Mouse (Mus musculus): ENCODE measurements at regions not wholly inside any gene's neighbourhood (a gene's known extent, or its start where the extent isn't known, plus 50 kb on each side); places are given as distances from the start of the nearest gene placed in this dataset.

DNA sequence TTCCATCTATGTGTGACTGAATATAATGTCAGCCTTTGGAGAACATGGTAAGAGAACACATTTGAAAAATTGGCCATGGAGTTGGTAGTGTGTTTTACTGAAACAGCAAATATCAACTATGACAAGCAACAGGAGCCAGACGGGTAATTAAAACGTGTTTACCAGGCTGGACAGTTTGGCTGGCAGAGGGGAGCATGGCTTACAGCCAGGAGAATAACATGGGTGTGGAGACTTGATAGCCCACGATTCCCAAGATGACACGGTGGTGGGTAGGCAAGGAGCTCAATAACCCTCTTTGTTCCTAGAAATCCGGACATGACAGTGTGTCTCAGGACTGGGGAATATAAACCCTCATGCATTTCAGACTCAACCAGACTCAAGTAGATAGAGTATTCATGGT, 185.2 kb downstream of the Cyp26b1 start:
- TF ChIP-seq TAL1 (IDR thresholded peaks at IDR 0.05; ENCODE audit: low read length) (no peak), GATA1 (IDR thresholded peaks at IDR 0.05; ENCODE audit: low read length) (no peak)
- no peaks in the 10 kb centered on the region; the same call in 1 of the 2 replicates for H3K27me3 ChIP-seq (ENCODE audit: control insufficient read depth)
- no peaks in the 10 kb centered on the region for H3K9me3 ChIP-seq (ENCODE audit: control insufficient read depth, low read length)
- no peaks in the 10 kb centered on the region for H3K4me1 ChIP-seq (ENCODE audit: control insufficient read depth)
- no peak overlapping the region for H3K4me3 ChIP-seq (replicated peaks)
- H3K36me3 ChIP-seq (ENCODE audit: control insufficient read depth): no peaks in the 10 kb centered on the region

- TF ChIP-seq GATA1 (IDR thresholded peaks at IDR 0.05; ENCODE audit: low read length) (no peak), TAL1 (IDR thresholded peaks at IDR 0.05; ENCODE audit: low read length) (no peak)
- H3K27me3 ChIP-seq (ENCODE audit: control insufficient read depth): no peaks in the 10 kb centered on the region; the same call in 1 of the 2 replicates
- no peak overlapping the region for H3K4me3 ChIP-seq (replicated peaks)
- no peaks in the 10 kb centered on the region for H3K4me1 ChIP-seq (ENCODE audit: control insufficient read depth)
- H3K9me3 ChIP-seq (ENCODE audit: control insufficient read depth, low read length): no peaks in the 10 kb centered on the region
- H3K36me3 ChIP-seq (ENCODE audit: control insufficient read depth): no peaks in the 10 kb centered on the region
Measured at GRCm38 (mm10) chr6:84407773-84408172, 185.9 kb downstream of the Cyp26b1 start.

GRCm38 (mm10) chr6:84404695-84405094, 189.0 kb downstream of the Cyp26b1 start:
- H3K36me3 ChIP-seq (ENCODE audit: control insufficient read depth): no peaks in the 10 kb centered on the region
- no peaks in the 10 kb centered on the region for H3K4me1 ChIP-seq (ENCODE audit: control insufficient read depth)
- TF ChIP-seq TAL1 (IDR thresholded peaks at IDR 0.05; ENCODE audit: low read length) (no peak), GATA1 (IDR thresholded peaks at IDR 0.05; ENCODE audit: low read length) (no peak)
- no peaks in the 10 kb centered on the region for H3K9me3 ChIP-seq (ENCODE audit: control insufficient read depth, low read length)
- H3K27me3 ChIP-seq (ENCODE audit: control insufficient read depth): no peaks in the 10 kb centered on the region; the same call in 1 of the 2 replicates
- H3K4me3 ChIP-seq (replicated peaks): no peak overlapping the region

DNA sequence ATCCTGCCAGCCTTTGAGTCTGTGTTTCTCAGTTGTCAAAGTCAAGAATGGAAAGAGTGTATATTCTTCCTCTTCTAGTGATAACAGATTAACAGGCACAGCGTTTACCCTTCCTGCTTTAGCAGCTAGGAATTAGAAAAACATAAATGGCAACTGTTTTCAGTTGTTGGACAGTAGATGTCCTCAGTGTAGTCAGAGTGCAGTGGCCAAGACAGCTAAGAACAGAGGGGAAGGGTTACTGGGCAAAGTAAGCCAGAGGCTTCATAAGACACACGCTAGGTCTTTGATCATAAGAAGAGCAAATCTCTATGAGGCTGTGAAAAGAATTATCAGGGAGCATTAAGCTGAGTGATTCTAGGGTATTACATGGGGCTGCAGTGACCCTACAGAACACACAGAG, 191.3 kb downstream of the Cyp26b1 start:
- TF ChIP-seq TAL1 (IDR thresholded peaks at IDR 0.05; ENCODE audit: low read length) (no peak), GATA1 (IDR thresholded peaks at IDR 0.05; ENCODE audit: low read length) (no peak)
- H3K9me3 ChIP-seq (ENCODE audit: control insufficient read depth, low read length): no peaks in the 10 kb centered on the region
- no peaks in the 10 kb centered on the region for H3K4me1 ChIP-seq (ENCODE audit: control insufficient read depth)
- H3K27me3 ChIP-seq (ENCODE audit: control insufficient read depth): no peaks in the 10 kb centered on the region; the same call in 1 of the 2 replicates
- no peaks in the 10 kb centered on the region for H3K36me3 ChIP-seq (ENCODE audit: control insufficient read depth)
- no peak overlapping the region for H3K4me3 ChIP-seq (replicated peaks)

DNA sequence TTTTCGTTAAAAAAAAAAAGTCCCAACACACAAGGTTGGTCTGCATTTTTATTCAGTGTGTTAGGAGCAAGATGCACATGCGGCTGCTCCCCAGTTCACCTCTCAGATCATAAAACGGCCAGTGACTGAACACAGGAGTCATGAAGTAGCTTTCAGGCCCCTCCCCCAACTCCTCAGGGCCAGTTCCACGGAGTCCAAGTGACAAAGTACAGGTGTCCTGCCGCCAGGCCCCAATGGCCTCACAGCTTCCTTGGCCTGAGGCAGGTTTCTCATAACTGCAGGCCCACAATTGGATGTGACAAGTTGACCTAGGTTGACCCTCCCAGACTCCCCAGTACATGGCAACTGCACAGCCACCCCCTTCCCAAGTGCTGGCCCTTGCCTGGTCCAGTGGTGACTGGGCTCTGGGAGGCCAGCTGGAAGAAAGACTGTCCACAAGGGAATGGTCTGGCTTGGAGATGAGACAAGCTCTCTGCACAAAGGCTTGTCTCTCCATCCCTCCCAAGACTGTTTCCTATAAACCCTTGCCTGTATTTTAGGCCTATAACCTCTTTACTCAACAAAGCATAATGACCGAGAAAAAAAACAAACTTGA, 199.1 kb downstream of the Cyp26b1 start:
- no peak for TF ChIP-seq GATA1 (IDR thresholded peaks at IDR 0.05; ENCODE audit: low read length)
- TF ChIP-seq TAL1 (IDR thresholded peaks at IDR 0.05; ENCODE audit: low read length): no peak
- Histone ChIP-seq H3K9me3 (ENCODE audit: control insufficient read depth, low read length) (no peaks in the 10 kb centered on the region), H3K4me1 (ENCODE audit: control insufficient read depth) (peaks cover 21% of the 10 kb centered on the region), H3K4me3 (replicated peaks) (no peak overlapping the region), H3K27me3 (ENCODE audit: control insufficient read depth) (no peaks in the 10 kb centered on the region), H3K36me3 (ENCODE audit: control insufficient read depth) (no peaks in the 10 kb centered on the region)

GRCm38 (mm10) chr6:84393519-84394231, 200.0 kb downstream of the Cyp26b1 start:
- TF ChIP-seq GATA1 (IDR thresholded peaks at IDR 0.05; ENCODE audit: low read length) (no peak), TAL1 (IDR thresholded peaks at IDR 0.05; ENCODE audit: low read length) (no peak)
- Histone ChIP-seq H3K27me3 (ENCODE audit: control insufficient read depth) (no peaks in the 10 kb centered on the region), H3K4me1 (ENCODE audit: control insufficient read depth) (peaks cover 21% of the 10 kb centered on the region), H3K9me3 (ENCODE audit: control insufficient read depth, low read length) (no peaks in the 10 kb centered on the region), H3K4me3 (replicated peaks) (no peak overlapping the region), H3K36me3 (ENCODE audit: control insufficient read depth) (no peaks in the 10 kb centered on the region)

- peak overlapping the region; percentile 16 for H3K4me3 ChIP-seq (replicated peaks)
- H3K27me3 ChIP-seq (ENCODE audit: control insufficient read depth): no peaks in the 10 kb centered on the region
- peaks cover 21% of the 10 kb centered on the region for H3K4me1 ChIP-seq (ENCODE audit: control insufficient read depth)
- H3K36me3 ChIP-seq (ENCODE audit: control insufficient read depth): no peaks in the 10 kb centered on the region
- TF ChIP-seq GATA1 (IDR thresholded peaks at IDR 0.05; ENCODE audit: low read length) (no peak), TAL1 (IDR thresholded peaks at IDR 0.05; ENCODE audit: low read length) (no peak)
- no peaks in the 10 kb centered on the region for H3K9me3 ChIP-seq (ENCODE audit: control insufficient read depth, low read length)
Measured at GRCm38 (mm10) chr6:84392752-84393511, 200.8 kb downstream of the Cyp26b1 start.

DNA sequence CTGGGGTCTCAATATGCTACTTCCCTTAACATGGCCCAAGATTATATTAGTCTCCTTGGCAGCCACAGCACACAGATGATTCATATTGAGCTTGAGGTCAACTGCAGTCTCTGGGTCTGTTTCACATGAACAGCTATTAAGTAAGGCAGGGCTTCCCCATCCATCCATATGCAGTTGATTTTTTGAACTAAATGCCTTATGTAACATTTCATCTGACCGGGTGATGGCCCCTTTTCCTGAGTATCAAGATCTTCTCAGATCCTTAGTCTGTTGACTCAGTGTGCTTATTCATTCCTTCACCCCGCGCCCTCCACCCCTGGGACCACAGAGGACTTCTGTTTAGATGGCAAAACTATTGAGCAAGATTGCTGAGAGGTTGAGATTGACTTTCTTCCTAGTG, 202.7 kb downstream of the Cyp26b1 start:
- no peak for TF ChIP-seq TAL1 (IDR thresholded peaks at IDR 0.05; ENCODE audit: low read length)
- no peak for TF ChIP-seq GATA1 (IDR thresholded peaks at IDR 0.05; ENCODE audit: low read length)
- Histone ChIP-seq H3K36me3 (ENCODE audit: control insufficient read depth) (no peaks in the 10 kb centered on the region), H3K4me1 (ENCODE audit: control insufficient read depth) (peaks cover 26% of the 10 kb centered on the region), H3K9me3 (ENCODE audit: control insufficient read depth, low read length) (no peaks in the 10 kb centered on the region), H3K4me3 (replicated peaks) (no peak overlapping the region), H3K27me3 (ENCODE audit: control insufficient read depth) (no peaks in the 10 kb centered on the region)

GRCm38 (mm10) chr6:84385696-84386095, 208.0 kb downstream of the Cyp26b1 start:
- no peaks in the 10 kb centered on the region for H3K36me3 ChIP-seq (ENCODE audit: control insufficient read depth)
- TF ChIP-seq TAL1 (IDR thresholded peaks at IDR 0.05; ENCODE audit: low read length): no peak
- no peak for TF ChIP-seq GATA1 (IDR thresholded peaks at IDR 0.05; ENCODE audit: low read length)
- H3K9me3 ChIP-seq (ENCODE audit: control insufficient read depth, low read length): no peaks in the 10 kb centered on the region
- peaks cover 17% of the 10 kb centered on the region for H3K4me1 ChIP-seq (ENCODE audit: control insufficient read depth)
- no peak overlapping the region for H3K4me3 ChIP-seq (replicated peaks)
- H3K27me3 ChIP-seq (ENCODE audit: control insufficient read depth): no peaks in the 10 kb centered on the region

Measured in erythroblast, embryonic 14.5 days (primary cell).